Mouse (Mus musculus): ENCODE results near the gene Cxcl12.

DNA sequence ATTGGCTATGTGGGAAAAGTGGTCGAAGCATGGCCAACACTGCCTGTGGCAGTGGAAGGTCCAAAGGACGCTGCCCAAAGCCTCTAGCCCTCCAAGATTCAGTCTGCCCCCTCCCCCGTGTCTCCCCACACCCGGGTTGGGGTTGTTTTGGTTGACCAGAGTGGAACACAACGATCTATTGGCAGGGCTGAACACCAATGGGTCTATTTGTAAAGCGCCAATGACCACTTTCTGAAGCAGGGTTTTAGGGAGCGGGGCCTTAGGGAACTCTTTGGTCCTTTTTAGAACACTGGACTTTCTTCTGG, 957 bp upstream of the Cxcl12 start:
- TF ChIP-seq CTCF (IDR thresholded peaks at IDR 0.05; ENCODE audit: control insufficient read depth, insufficient read depth, insufficient read length) (no peak), USF1 (IDR thresholded peaks at IDR 0.05; ENCODE audit: low read depth) (no peak), FOSL1 (IDR thresholded peaks at IDR 0.05; ENCODE audit: insufficient read depth, low read length, poor library complexity, severe bottlenecking) (no peak), MAX (IDR thresholded peaks at IDR 0.05) (no peak), CEBPB (IDR thresholded peaks at IDR 0.05; ENCODE audit: low read depth) (no peak), MYOD1 (IDR thresholded peaks at IDR 0.05; ENCODE audit: control insufficient read depth, insufficient read length, low read depth) (no peak), MYOG (IDR thresholded peaks at IDR 0.05; ENCODE audit: control insufficient read depth, extremely low read depth, insufficient read length) (no peak)

Data from C2C12 (cell line).